Mouse (Mus musculus) CH12.LX (cell line): ENCODE data around the gene Erbin. TPM values are rescaled to one million over a fixed set of nuclear protein-coding genes. Genes with fewer than 3 reads are reported as not detected.

Experiments used
- DNase-seq: peaks from one replicate; pipeline ENCODE4 v3.0.0-alpha.2; 2013; ENCODE audit errors: extremely low read depth
- H3K27ac ChIP-seq: 2 replicates; pipeline ENCODE4 v1.5.1; 2012; ENCODE audit warnings: low read depth, mild to moderate bottlenecking, control low read depth, moderate library complexity; ENCODE audit not compliant: insufficient read depth
- H3K27me3 ChIP-seq: replicated peaks from 2 replicates; pipeline ENCODE3; 2012; ENCODE audit warnings: inconsistent platforms
- H3K36me3 ChIP-seq, 2 experiments: replicated peaks in 1 of 2; 2 replicates each; pipeline versions ENCODE3 to v1.6.1; 2012; ENCODE audit warnings: inconsistent platforms in 1 of 2, low read length in 1 of 2, mild to moderate bottlenecking in 1 of 2, mixed read lengths in 1 of 2, moderate library complexity in 1 of 2; ENCODE audit not compliant: control insufficient read depth in 1 of 2, insufficient read depth in 1 of 2
- H3K4me1 ChIP-seq, 2 experiments: 2 replicates each; pipeline ENCODE4 v1.6.1; 2012; ENCODE audit warnings: inconsistent platforms in 1 of 2, moderate library complexity in 1 of 2; ENCODE audit not compliant: insufficient read depth in 2 of 2, control insufficient read depth in 1 of 2
- H3K4me2 ChIP-seq: 2 replicates; pipeline ENCODE4 v1.6.1; 2012; ENCODE audit warnings: low read depth, mild to moderate bottlenecking, control low read depth; ENCODE audit not compliant: poor library complexity, insufficient read depth, severe bottlenecking
- H3K4me3 ChIP-seq, 3 experiments: fragments of 150-350 bp in 1 of 3; sonication (generic) in 1 of 3; replicated peaks in 1 of 3; 2 replicates each; pipeline versions ENCODE3 to v1.5.1; 2011 to 2012; ENCODE audit warnings: low read depth in 2 of 3, low read length in 2 of 3, mild to moderate bottlenecking in 2 of 3, moderate library complexity in 2 of 3, control low read depth in 1 of 3, improper control_type of control experiment in 1 of 3, inconsistent platforms in 1 of 3, mixed read lengths in 1 of 3; ENCODE audit not compliant: poor library complexity in 1 of 3
- H3K79me2 ChIP-seq: replicated peaks from 2 replicates; pipeline ENCODE4 v1.6.1; 2012; ENCODE audit warnings: mild to moderate bottlenecking, moderate library complexity; ENCODE audit not compliant: control insufficient read depth, poor library complexity, insufficient read depth, severe bottlenecking; ENCODE audit errors: extremely low read depth
- H3K9ac ChIP-seq: 2 replicates; pipeline ENCODE4 v1.6.1; 2012; ENCODE audit warnings: low read depth, mild to moderate bottlenecking, control low read depth, moderate library complexity; ENCODE audit not compliant: insufficient read depth
- H3K9me3 ChIP-seq: replicated peaks from 2 replicates; pipeline ENCODE3; 2012; ENCODE audit warnings: low read length, inconsistent platforms, mixed read lengths
- BHLHE40 ChIP-seq: IDR thresholded peaks from 2 replicates; pipeline ENCODE4 v1.6.1; 2011; ENCODE audit warnings: mild to moderate bottlenecking, low read depth, low read length, improper control_type of control experiment
- CHD1 ChIP-seq: IDR thresholded peaks from 2 replicates; pipeline ENCODE4 v1.6.1; 2012; ENCODE audit warnings: low read depth, low read length, improper control_type of control experiment, inconsistent platforms
- CHD2 ChIP-seq: IDR thresholded peaks from 2 replicates; pipeline ENCODE4 v1.6.1; 2011; ENCODE audit warnings: low read length, improper control_type of control experiment
- E2F4 ChIP-seq: IDR thresholded peaks from 2 replicates; pipeline ENCODE4 v1.6.1; 2011; ENCODE audit warnings: low read depth, low read length, improper control_type of control experiment; ENCODE audit not compliant: insufficient replicate concordance
- EP300 ChIP-seq: IDR thresholded peaks from 2 replicates; pipeline ENCODE4 v1.6.1; 2011; ENCODE audit warnings: low read length, improper control_type of control experiment
- HCFC1 ChIP-seq: IDR thresholded peaks from 2 replicates; pipeline ENCODE4 v1.6.1; 2012; ENCODE audit warnings: low read depth, mild to moderate bottlenecking, inconsistent platforms, low read length, improper control_type of control experiment
- IRF4 ChIP-seq: IDR thresholded peaks from 2 replicates; pipeline ENCODE4 v1.6.1; 2014; ENCODE audit warnings: low read depth, mild to moderate bottlenecking, inconsistent platforms, low read length, improper control_type of control experiment
- JUND ChIP-seq: conservative IDR thresholded peaks from 2 replicates; pipeline ENCODE4 v1.6.1; 2011; ENCODE audit warnings: low read depth, low read length, improper control_type of control experiment
- MAX ChIP-seq: IDR thresholded peaks from 2 replicates; pipeline ENCODE4 v1.6.1; 2011; ENCODE audit warnings: low read length, improper control_type of control experiment
- MXI1 ChIP-seq: IDR thresholded peaks from 2 replicates; pipeline ENCODE4 v1.6.1; 2011; ENCODE audit warnings: mild to moderate bottlenecking, low read depth, low read length, improper control_type of control experiment
- MYC ChIP-seq: IDR thresholded peaks from 2 replicates; pipeline ENCODE4 v1.6.1; 2011; ENCODE audit warnings: low read depth, mild to moderate bottlenecking, improper control_type of control experiment, low read length
- PAX5 ChIP-seq: IDR thresholded peaks from 2 replicates; pipeline ENCODE4 v1.6.1; 2012; ENCODE audit warnings: low read length, inconsistent platforms, mixed read lengths
- POLR2A ChIP-seq: IDR thresholded peaks from 2 replicates; pipeline ENCODE4 v1.6.1; 2011; ENCODE audit warnings: low read depth, mild to moderate bottlenecking, improper control_type of control experiment, low read length
- SMC3 ChIP-seq: IDR thresholded peaks from 2 replicates; pipeline ENCODE4 v1.6.1; 2011; ENCODE audit warnings: low read depth, low read length, improper control_type of control experiment
- TBP ChIP-seq: conservative IDR thresholded peaks from 2 replicates; pipeline ENCODE4 v1.6.1; 2011; ENCODE audit warnings: low read depth, low read length, improper control_type of control experiment
- TCF12 ChIP-seq: IDR thresholded peaks from 2 replicates; pipeline ENCODE4 v1.6.1; 2014; ENCODE audit warnings: low read depth, mild to moderate bottlenecking, inconsistent platforms, low read length, improper control_type of control experiment
- USF2 ChIP-seq: conservative IDR thresholded peaks from 2 replicates; pipeline ENCODE4 v1.6.1; 2011; ENCODE audit warnings: low read depth, low read length, improper control_type of control experiment
- ZC3H11A ChIP-seq: IDR thresholded peaks from 2 replicates; pipeline ENCODE4 v1.6.1; 2012; ENCODE audit warnings: low read depth, mild to moderate bottlenecking, inconsistent platforms, low read length, improper control_type of control experiment
- ZNF384 ChIP-seq: IDR thresholded peaks from 2 replicates; pipeline ENCODE4 v1.6.1; 2012; ENCODE audit warnings: low read depth, low read length, improper control_type of control experiment, inconsistent platforms
- dilution Hi-C: fragments of 300-500 bp; cut with MboI; formaldehyde crosslinking; loops from 2 replicates; pipeline ENCODE4 v1.14.3; 2020; ENCODE audit warnings: low sequenced_read_pairs; ENCODE audit not compliant: extremely low pct_unique_long_range_greater_than_20kb, extremely low pct_ligation_motif_present
- in situ Hi-C: fragments of 300-500 bp; cut with MboI; formaldehyde crosslinking; loops from 3 replicates; pipeline ENCODE4 v1.14.3; 2019; ENCODE audit warnings: low sequenced_read_pairs, low pct_ligation_motif_present, low pct_unique_long_range_greater_than_20kb, mixed read lengths
- polyA plus RNA-seq: library from polyadenylated mRNA; unstranded; fragments of >175 nt; gene quantifications from 2 replicates; pipeline ENCODE4 v1.2.1, GENCODE M21; 2012; ENCODE audit warnings: low read depth; ENCODE audit not compliant: insufficient read length
- total RNA-seq, 2 experiments: library from RNA; depleted of rRNA; stranded (reverse); fragments of 300-350 nt in 1 of 2; fragments of >200 nt in 1 of 2; gene quantifications; 2 replicates each; pipeline ENCODE4 v1.2.3; 2012 to 2014

Erbin gene
- total and polyA plus RNA-seq, 3 experiments, result 26.2 to 45.8 (median 30.9) TPM

DNA sequence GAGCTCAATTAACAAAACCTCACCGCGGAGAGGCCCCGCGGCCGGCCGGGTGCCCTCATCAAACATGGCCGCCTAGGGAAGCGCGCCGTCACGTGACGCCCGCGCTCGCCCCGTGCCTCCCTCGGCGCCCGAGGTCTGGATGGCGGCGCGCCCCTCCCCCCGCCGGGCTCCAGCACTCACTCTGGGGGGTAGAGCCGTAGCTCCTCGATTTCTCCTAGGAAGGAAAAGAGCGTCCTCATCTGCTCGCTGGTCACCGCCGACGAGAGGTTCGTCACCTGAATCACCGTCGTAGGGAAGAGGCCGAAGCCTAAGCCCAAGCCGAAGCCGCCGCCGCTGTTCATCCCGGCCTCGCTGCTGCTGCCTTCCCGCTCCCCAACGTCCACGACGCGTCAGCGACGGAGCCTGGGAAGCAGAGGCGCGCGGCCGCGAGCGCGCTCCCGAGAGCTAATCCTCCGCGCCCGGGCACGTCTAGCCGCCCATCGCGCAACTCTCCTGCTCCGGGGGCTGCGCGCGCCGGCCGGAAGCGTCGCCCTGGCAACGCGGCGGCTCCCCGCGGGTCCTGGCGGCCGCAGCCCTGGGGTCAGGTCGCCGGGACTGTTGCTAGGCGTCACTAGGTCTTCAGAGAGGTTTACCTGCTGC lies 146.1 kb downstream of the Erbin start, which contains the start of gene Srek1 (continued):
- no peak; the same call in none of the 2 replicates for TF ChIP-seq ZNF384
- no peak for TF ChIP-seq IRF4
- peak; percentile 97 for TF ChIP-seq BHLHE40
- no peak for TF ChIP-seq EP300
- peak; percentile 88 for TF ChIP-seq MAX
- 0 out of 2 replicates have a peak, but pooled peaks have one; percentile 44 for TF ChIP-seq TBP
- no peak for TF ChIP-seq CHD2

DNA sequence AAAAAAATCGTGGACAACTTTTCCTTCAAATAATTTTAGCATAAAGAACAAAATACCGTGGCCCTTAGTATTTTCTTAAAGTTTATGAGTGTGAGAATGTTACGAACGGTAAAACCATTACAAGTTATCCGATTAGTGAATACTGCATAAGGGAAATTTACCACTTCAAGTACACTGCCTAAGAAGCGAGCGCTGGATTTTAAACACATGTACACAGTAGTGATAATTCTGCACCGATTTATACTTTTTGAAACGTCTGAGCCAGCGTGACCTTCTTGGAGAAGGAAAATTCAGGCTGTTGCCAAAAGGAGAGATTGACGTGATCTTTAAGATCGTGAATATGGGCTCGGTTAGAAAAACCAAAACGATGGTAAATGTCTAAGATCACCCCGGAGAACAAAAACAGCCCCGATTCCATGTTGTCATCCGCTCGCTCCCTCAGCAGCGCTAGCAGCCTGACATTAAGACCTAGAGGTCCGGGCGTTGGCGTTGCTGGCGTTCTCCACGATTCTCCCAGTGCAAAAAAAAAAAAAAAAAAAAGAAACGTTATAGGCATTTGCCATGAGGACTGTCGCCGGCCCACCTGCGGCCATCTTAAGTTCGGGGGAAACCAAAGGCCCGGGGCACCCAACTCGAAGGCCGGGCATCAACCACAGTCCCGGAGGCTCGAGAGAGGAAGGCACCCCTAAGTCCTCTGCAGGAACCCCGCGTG lies 146.8 kb downstream of the Erbin start:
- dilution Hi-C loops (no loop called here), in situ Hi-C loops (loop anchor here (25.0 kb wide), 1 partner anchor 314 kb away; no protein-coding TSS in a partner anchor)
- H3K36me3 ChIP-seq, result peaks cover 0 to 9% of the 10 kb centered on the region in 2 experiments
- peaks cover 2% of the 10 kb centered on the region for H3K27me3 ChIP-seq
- peak; percentile 58 for DNase-seq
- peaks cover 40% of the 10 kb centered on the region for H3K79me2 ChIP-seq
- peak overlapping the region; percentile 84; the same call in 1 of the 2 replicates for H3K27ac ChIP-seq
- TF ChIP-seq ZNF384 (peak; percentile 95), MXI1 (peak; percentile 75; the same call in 1 of the 2 replicates), USF2 (no peak), MYC (peak; percentile 92)
- H3K9me3 ChIP-seq, result no peaks in the 10 kb centered on the region
- H3K4me3 ChIP-seq, result peak overlapping the region; percentile 90 to 96 (median 91)
- H3K9ac ChIP-seq, result peak overlapping the region; percentile 95
- H3K4me1 ChIP-seq, result peaks cover 3 to 30% of the 10 kb centered on the region in 2 experiments; a peak in 3 of 4 replicates
- H3K4me2 ChIP-seq, result peak overlapping the region; percentile 50; the same call in 1 of the 2 replicates

DNA sequence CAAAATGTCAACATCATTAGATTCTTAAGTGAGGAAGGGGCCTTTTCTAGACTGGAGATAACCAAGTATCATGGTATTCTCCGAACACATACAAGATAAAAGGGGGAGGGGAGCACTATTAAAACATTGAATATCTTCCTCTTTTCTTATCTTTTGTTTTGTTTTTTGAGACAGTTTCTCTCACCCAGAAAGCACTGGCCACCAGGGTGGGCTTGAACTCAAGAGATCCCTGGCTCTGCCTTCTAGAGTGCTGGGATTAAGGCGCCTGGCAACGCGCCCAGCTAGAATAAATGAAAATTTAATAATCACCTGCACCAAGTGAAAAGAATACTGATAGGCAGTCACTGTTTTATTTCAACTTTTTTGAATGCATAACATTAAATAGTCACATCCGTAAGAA lies 147.4 kb downstream of the Erbin start:
- H3K4me2 ChIP-seq, result peak overlapping the region; percentile 62
- dilution Hi-C loops, result no loop called here
- DNase-seq, result no peak
- no peak for TF ChIP-seq CHD1
- TF ChIP-seq E2F4, result no peak
- no peak for TF ChIP-seq HCFC1
- no peak for TF ChIP-seq ZC3H11A
- TF ChIP-seq PAX5, result no peak
- TF ChIP-seq POLR2A, result no peak
- TF ChIP-seq IRF4, result no peak
- no peak for TF ChIP-seq BHLHE40
- TF ChIP-seq SMC3, result no peak
- no peak for TF ChIP-seq TCF12
- no peak for TF ChIP-seq USF2
- TF ChIP-seq JUND, result no peak
- in situ Hi-C loops, result loop anchor here (25.0 kb wide), 1 partner anchor 314 kb away; no protein-coding TSS in a partner anchor
- H3K4me3 ChIP-seq, result peak overlapping the region; percentile 40 to 96 (median 91)
- H3K4me1 ChIP-seq, result peaks cover 3 to 33% of the 10 kb centered on the region in 2 experiments; a peak in 3 of 4 replicates
- H3K9ac ChIP-seq, result peak overlapping the region; percentile 95
- H3K9me3 ChIP-seq, result no peaks in the 10 kb centered on the region
- no peak overlapping the region for H3K27ac ChIP-seq
- peaks cover 40% of the 10 kb centered on the region for H3K79me2 ChIP-seq
- peaks cover under 1 to 11% of the 10 kb centered on the region in 2 experiments for H3K36me3 ChIP-seq
- H3K27me3 ChIP-seq, result peaks cover 2% of the 10 kb centered on the region
